Mouse (Mus musculus) ES-E14 (cell line): ENCODE results near the gene Gcdh. TPM values are rescaled to one million over a fixed set of nuclear protein-coding genes. Genes with fewer than 3 reads are reported as not detected.
A peak's percentile ranks its signal among the peaks of the same experiment; 100 is the strongest.

Source experiments
- DNase-seq: peaks from one replicate; pipeline ENCODE4 v3.0.0-alpha.2; 2013; ENCODE audit warnings: low read depth, low spot score
- H3K27ac ChIP-seq: 2 replicates; pipeline ENCODE4 v1.5.1; 2012; ENCODE audit warnings: low read depth, mild to moderate bottlenecking, low read length, moderate library complexity, mixed read lengths; ENCODE audit not compliant: poor library complexity, insufficient read depth, severe bottlenecking
- H3K36me3 ChIP-seq: 2 replicates; pipeline ENCODE4 v1.6.1; 2012; ENCODE audit warnings: mild to moderate bottlenecking, low read length, moderate library complexity, mixed read lengths; ENCODE audit not compliant: control insufficient read depth, poor library complexity, insufficient read depth, severe bottlenecking
- H3K4me1 ChIP-seq, 2 experiments: fragments of 150-350 bp in 1 of 2; sonication (generic) in 1 of 2; 2 replicates each; pipeline ENCODE4 v1.6.1; 2012; ENCODE audit warnings: low read length in 2 of 2, mild to moderate bottlenecking in 1 of 2, mixed read lengths in 1 of 2; ENCODE audit not compliant: control insufficient read depth in 2 of 2, insufficient read depth in 2 of 2, poor library complexity in 1 of 2
- H3K4me3 ChIP-seq, 2 experiments: fragments of 150-350 bp in 1 of 2; sonication (generic) in 1 of 2; 2 replicates each; pipeline ENCODE4 v1.5.1; 2012; ENCODE audit warnings: low read length in 2 of 2, low read depth in 1 of 2, mild to moderate bottlenecking in 1 of 2, mixed read lengths in 1 of 2; ENCODE audit not compliant: insufficient read depth in 1 of 2, poor library complexity in 1 of 2, severe bottlenecking in 1 of 2
- H3K9ac ChIP-seq: 2 replicates; pipeline ENCODE4 v1.6.1; 2012; ENCODE audit warnings: low read depth, mild to moderate bottlenecking, low read length, mixed read lengths; ENCODE audit not compliant: poor library complexity, insufficient read depth, severe bottlenecking
- H3K9me3 ChIP-seq: fragments of 150-350 bp; sonication (generic); 2 replicates; pipeline ENCODE4 v1.6.1; 2012; ENCODE audit warnings: low read depth, mild to moderate bottlenecking, low read length; ENCODE audit not compliant: control insufficient read depth, insufficient read depth
- CHD2 ChIP-seq: IDR thresholded peaks from 2 replicates; pipeline ENCODE4 v1.6.1; 2014; ENCODE audit warnings: mild to moderate bottlenecking, low read depth, low read length, inconsistent platforms
- HCFC1 ChIP-seq: IDR thresholded peaks from 2 replicates; pipeline ENCODE4 v1.6.1; 2012; ENCODE audit warnings: low read length, inconsistent platforms, borderline replicate concordance; ENCODE audit not compliant: insufficient read depth
- MAFK ChIP-seq: IDR thresholded peaks from 2 replicates; pipeline ENCODE4 v1.6.1; 2014; ENCODE audit warnings: mild to moderate bottlenecking, low read depth, low read length, inconsistent platforms; ENCODE audit not compliant: insufficient read depth
- ZC3H11A ChIP-seq: IDR thresholded peaks from 2 replicates; pipeline ENCODE4 v1.6.1; 2012; ENCODE audit warnings: low read depth, mild to moderate bottlenecking, inconsistent platforms, low read length, borderline replicate concordance
- ZNF384 ChIP-seq: IDR thresholded peaks from 2 replicates; pipeline ENCODE4 v1.6.1; 2012; ENCODE audit warnings: low read depth, low read length, inconsistent platforms
- in situ Hi-C, 2 experiments: fragments of 600-800 bp; cut with MboI; formaldehyde crosslinking; loops; one replicate each; pipeline ENCODE4 v1.15.1; 2025; ENCODE audit warnings: low sequenced_read_pairs in 2 of 2, inconsistent platforms in 1 of 2; ENCODE audit not compliant: unreplicated experiment in 2 of 2
- total RNA-seq: library from RNA; depleted of rRNA; stranded (reverse); fragments of 300-350 nt; gene quantifications from 2 replicates; pipeline ENCODE4 v1.2.3, GENCODE M21; 2012

Gene Gcdh
- total RNA-seq, 1 experiment: 36.3 TPM

- Histone ChIP-seq H3K9me3 (no peaks in the 10 kb centered on the region), H3K9ac (peak within 1 kb of the TSS; percentile 87), H3K4me3 (peak within 1 kb of the TSS; percentile 95 to 96), H3K4me1 (peaks cover 0 to 6% of the 10 kb centered on the region in 2 experiments; a peak in 1 of 4 replicates), H3K36me3 (no peaks in the 10 kb centered on the region; the same call in 1 of the 2 replicates), H3K27ac (no peak within 1 kb of the TSS)
- TF ChIP-seq ZNF384: no peak
- TF ChIP-seq HCFC1: no peak
- no peak for TF ChIP-seq ZC3H11A
- TF ChIP-seq CHD2: no peak
- in situ Hi-C loops: no loop called here
- DNase-seq: no peak
Measured at GRCm38 (mm10) chr8:84901752-84902151, 8.0 kb upstream of the Gcdh start, which contains the start of gene Klf1. Gene Klf1 (plus strand): TSS chr8:84901928.

GRCm38 (mm10) chr8:84901071-84901470 lies 7.3 kb upstream of the Gcdh start:
- Histone ChIP-seq H3K4me3 (no peak overlapping the region), H3K9me3 (no peaks in the 10 kb centered on the region), H3K4me1 (peaks cover 0 to 6% of the 10 kb centered on the region in 2 experiments; a peak in 1 of 4 replicates), H3K27ac (no peak overlapping the region), H3K9ac (no peak overlapping the region), H3K36me3 (no peaks in the 10 kb centered on the region; the same call in 1 of the 2 replicates)
- in situ Hi-C loops: no loop called here
- no peak for DNase-seq
- TF ChIP-seq CHD2 (no peak), HCFC1 (no peak), ZNF384 (no peak), MAFK (no peak)

GRCm38 (mm10) chr8:84895963-84896362 lies 2.2 kb upstream of the Gcdh start:
- TF ChIP-seq ZNF384 (no peak), MAFK (no peak), HCFC1 (no peak), ZC3H11A (no peak), CHD2 (no peak)
- in situ Hi-C loops: no loop called here

GRCm38 (mm10) chr8:84892993-84893708 lies 570 bp downstream of the Gcdh start:
- DNase-seq: no peak
- TF ChIP-seq CHD2 (no peak), ZNF384 (no peak), ZC3H11A (no peak), MAFK (no peak), HCFC1 (no peak)
- H3K9ac ChIP-seq: peak overlapping the region; percentile 77
- peak overlapping the region; percentile 72 to 88 for H3K4me3 ChIP-seq
- no peaks in the 10 kb centered on the region for H3K9me3 ChIP-seq
- H3K4me1 ChIP-seq: no peaks in the 10 kb centered on the region; a peak in 1 of 4 replicates
- H3K36me3 ChIP-seq: peaks cover 17% of the 10 kb centered on the region; the same call in 1 of the 2 replicates
- H3K27ac ChIP-seq: no peak overlapping the region
- in situ Hi-C loops: no loop called here

More at GRCm38 (mm10) chr8:84895963-84896362, 2.2 kb upstream of the Gcdh start:
- no peak for DNase-seq
- no peaks in the 10 kb centered on the region for H3K9me3 ChIP-seq
- H3K4me3 ChIP-seq: no peak overlapping the region
- peaks cover 3% of the 10 kb centered on the region; the same call in 1 of the 2 replicates for H3K36me3 ChIP-seq
- no peak overlapping the region for H3K27ac ChIP-seq
- H3K9ac ChIP-seq: no peak overlapping the region
- no peaks in the 10 kb centered on the region; a peak in 1 of 4 replicates for H3K4me1 ChIP-seq
